Mouse (Mus musculus): ENCODE measurements at regions not wholly inside any gene's neighbourhood (a gene's known extent, or its start where the extent isn't known, plus 50 kb on each side); places are given as distances from the start of the nearest gene placed in this dataset.

- ATAC-seq (ENCODE audit: low FRiP score) (0 out of 2 replicates have a peak, but pooled peaks have one; percentile 40), DNase-seq (ENCODE audit: low spot score) (no peak)
- no peak overlapping the region for H3K4me2 ChIP-seq (replicated peaks; ENCODE audit: low read depth, low read length)
- WGBS: 45% methylated on average over 7 of the region's 7 CpGs
- H3K36me3 ChIP-seq (ENCODE audit: control insufficient read depth, insufficient read depth, low read length): no peaks in the 10 kb centered on the region
- H3K4me3 ChIP-seq (ENCODE audit: low read depth, low read length): no peak overlapping the region
- no peak overlapping the region for H3K9ac ChIP-seq (ENCODE audit: low read depth, low read length)
- H3K9me3 ChIP-seq (ENCODE audit: control insufficient read depth, low read length): no peaks in the 10 kb centered on the region
- H3K27ac ChIP-seq (ENCODE audit: low read depth, low read length): no peak overlapping the region
- no peaks in the 10 kb centered on the region for H3K4me1 ChIP-seq (replicated peaks; ENCODE audit: control insufficient read depth, insufficient read depth, low read length)
- no peaks in the 10 kb centered on the region for H3K27me3 ChIP-seq (ENCODE audit: control insufficient read depth, insufficient read depth, low read length)
These were observed 78.9 kb upstream of the Dkk2 start for GRCm38 (mm10) chr3:132006191-132006590.

- no peak for ATAC-seq (ENCODE audit: low FRiP score)
- no peaks in the 10 kb centered on the region for H3K36me3 ChIP-seq (ENCODE audit: control insufficient read depth, insufficient read depth, low read length)
- H3K4me3 ChIP-seq (ENCODE audit: low read depth, low read length): no peak overlapping the region
- no peak overlapping the region for H3K9ac ChIP-seq (ENCODE audit: low read depth, low read length)
- no peak for DNase-seq (ENCODE audit: low spot score)
- H3K27ac ChIP-seq (ENCODE audit: low read depth, low read length): no peak overlapping the region
- H3K9me3 ChIP-seq (ENCODE audit: control insufficient read depth, low read length): no peaks in the 10 kb centered on the region
- no peaks in the 10 kb centered on the region for H3K4me1 ChIP-seq (replicated peaks; ENCODE audit: control insufficient read depth, insufficient read depth, low read length)
- 67% methylated on average over 11 of the region's 11 CpGs for WGBS
- H3K4me2 ChIP-seq (replicated peaks; ENCODE audit: low read depth, low read length): no peak overlapping the region
- H3K27me3 ChIP-seq (ENCODE audit: control insufficient read depth, insufficient read depth, low read length): no peaks in the 10 kb centered on the region
These were observed 78.2 kb upstream of the Dkk2 start for GRCm38 (mm10) chr3:132006912-132007311.

GRCm38 (mm10) chr3:132007356-132007755, 77.7 kb upstream of the Dkk2 start:
- Histone ChIP-seq H3K4me3 (ENCODE audit: low read depth, low read length) (no peak overlapping the region), H3K9me3 (ENCODE audit: control insufficient read depth, low read length) (no peaks in the 10 kb centered on the region), H3K36me3 (ENCODE audit: control insufficient read depth, insufficient read depth, low read length) (no peaks in the 10 kb centered on the region), H3K4me1 (replicated peaks; ENCODE audit: control insufficient read depth, insufficient read depth, low read length) (no peaks in the 10 kb centered on the region), H3K27ac (ENCODE audit: low read depth, low read length) (no peak overlapping the region), H3K27me3 (ENCODE audit: control insufficient read depth, insufficient read depth, low read length) (no peaks in the 10 kb centered on the region), H3K4me2 (replicated peaks; ENCODE audit: low read depth, low read length) (no peak overlapping the region), H3K9ac (ENCODE audit: low read depth, low read length) (no peak overlapping the region)
- ATAC-seq (ENCODE audit: low FRiP score): no peak
- no peak for DNase-seq (ENCODE audit: low spot score)
- WGBS: 82% methylated on average over 4 of the region's 4 CpGs

GRCm38 (mm10) chr3:132015205-132015604, 69.9 kb upstream of the Dkk2 start:
- no peaks in the 10 kb centered on the region for H3K9me3 ChIP-seq (ENCODE audit: control insufficient read depth, low read length)
- no peaks in the 10 kb centered on the region; the same call in 1 of the 2 replicates for H3K4me1 ChIP-seq (replicated peaks; ENCODE audit: control insufficient read depth, insufficient read depth, low read length)
- no peak for DNase-seq (ENCODE audit: low spot score)
- no peak overlapping the region for H3K4me3 ChIP-seq (ENCODE audit: low read depth, low read length)
- H3K4me2 ChIP-seq (replicated peaks; ENCODE audit: low read depth, low read length): no peak overlapping the region
- ATAC-seq (ENCODE audit: low FRiP score): no peak
- no peak overlapping the region for H3K9ac ChIP-seq (ENCODE audit: low read depth, low read length)
- no peaks in the 10 kb centered on the region for H3K27me3 ChIP-seq (ENCODE audit: control insufficient read depth, insufficient read depth, low read length)
- H3K36me3 ChIP-seq (ENCODE audit: control insufficient read depth, insufficient read depth, low read length): no peaks in the 10 kb centered on the region
- no peak overlapping the region for H3K27ac ChIP-seq (ENCODE audit: low read depth, low read length)
- 63% methylated on average over 6 of the region's 6 CpGs for WGBS

- DNase-seq (ENCODE audit: low spot score): peak; percentile 48
- H3K27ac ChIP-seq (ENCODE audit: low read depth, low read length): 0 out of 2 replicates have a peak overlapping the region, but pooled peaks have one; percentile 53
These were observed 67.4 kb upstream of the Dkk2 start for GRCm38 (mm10) chr3:132017485-132018261.

GRCm38 (mm10) chr3:132018505-132018904, 66.6 kb upstream of the Dkk2 start:
- Histone ChIP-seq H3K4me2 (replicated peaks; ENCODE audit: low read depth, low read length) (no peak overlapping the region), H3K4me3 (ENCODE audit: low read depth, low read length) (no peak overlapping the region), H3K9ac (ENCODE audit: low read depth, low read length) (no peak overlapping the region), H3K4me1 (replicated peaks; ENCODE audit: control insufficient read depth, insufficient read depth, low read length) (no peaks in the 10 kb centered on the region; the same call in 1 of the 2 replicates), H3K36me3 (ENCODE audit: control insufficient read depth, insufficient read depth, low read length) (no peaks in the 10 kb centered on the region), H3K27me3 (ENCODE audit: control insufficient read depth, insufficient read depth, low read length) (no peaks in the 10 kb centered on the region), H3K9me3 (ENCODE audit: control insufficient read depth, low read length) (no peaks in the 10 kb centered on the region), H3K27ac (ENCODE audit: low read depth, low read length) (no peak overlapping the region)
- ATAC-seq (ENCODE audit: low FRiP score) (peak; percentile 46), DNase-seq (ENCODE audit: low spot score) (no peak)
- 41% methylated on average over 2 of the region's 2 CpGs for WGBS

More at GRCm38 (mm10) chr3:132017485-132018261, 67.4 kb upstream of the Dkk2 start:
- Histone ChIP-seq H3K4me3 (ENCODE audit: low read depth, low read length) (no peak overlapping the region), H3K36me3 (ENCODE audit: control insufficient read depth, insufficient read depth, low read length) (no peaks in the 10 kb centered on the region), H3K27me3 (ENCODE audit: control insufficient read depth, insufficient read depth, low read length) (no peaks in the 10 kb centered on the region), H3K4me1 (replicated peaks; ENCODE audit: control insufficient read depth, insufficient read depth, low read length) (no peaks in the 10 kb centered on the region; the same call in 1 of the 2 replicates), H3K9ac (ENCODE audit: low read depth, low read length) (no peak overlapping the region), H3K9me3 (ENCODE audit: control insufficient read depth, low read length) (no peaks in the 10 kb centered on the region), H3K4me2 (replicated peaks; ENCODE audit: low read depth, low read length) (no peak overlapping the region)
- 24% methylated on average over 15 of the region's 15 CpGs for WGBS
- peak; percentile 78 for ATAC-seq (ENCODE audit: low FRiP score)

- H3K27ac ChIP-seq (ENCODE audit: low read depth, low read length): no peak overlapping the region
- no peaks in the 10 kb centered on the region; the same call in 1 of the 2 replicates for H3K4me1 ChIP-seq (replicated peaks; ENCODE audit: control insufficient read depth, insufficient read depth, low read length)
- H3K4me2 ChIP-seq (replicated peaks; ENCODE audit: low read depth, low read length): no peak overlapping the region
- 82% methylated on average over 4 of the region's 4 CpGs for WGBS
- H3K4me3 ChIP-seq (ENCODE audit: low read depth, low read length): no peak overlapping the region
- no peaks in the 10 kb centered on the region for H3K36me3 ChIP-seq (ENCODE audit: control insufficient read depth, insufficient read depth, low read length)
- no peak for ATAC-seq (ENCODE audit: low FRiP score)
- no peaks in the 10 kb centered on the region for H3K27me3 ChIP-seq (ENCODE audit: control insufficient read depth, insufficient read depth, low read length)
- no peak for DNase-seq (ENCODE audit: low spot score)
- H3K9me3 ChIP-seq (ENCODE audit: control insufficient read depth, low read length): no peaks in the 10 kb centered on the region
- H3K9ac ChIP-seq (ENCODE audit: low read depth, low read length): no peak overlapping the region
These were observed 63.1 kb upstream of the Dkk2 start for GRCm38 (mm10) chr3:132022032-132022431.

- 93% methylated on average over 6 of the region's 6 CpGs for WGBS
- no peak overlapping the region for H3K4me2 ChIP-seq (replicated peaks; ENCODE audit: low read depth, low read length)
- no peak for DNase-seq (ENCODE audit: low spot score)
These were observed 61.8 kb upstream of the Dkk2 start for GRCm38 (mm10) chr3:132023342-132023741.

GRCm38 (mm10) chr3:132029112-132029511, 56.0 kb upstream of the Dkk2 start:
- Histone ChIP-seq H3K4me3 (ENCODE audit: low read depth, low read length) (no peak overlapping the region), H3K9ac (ENCODE audit: low read depth, low read length) (no peak overlapping the region), H3K36me3 (ENCODE audit: control insufficient read depth, insufficient read depth, low read length) (no peaks in the 10 kb centered on the region), H3K27ac (ENCODE audit: low read depth, low read length) (no peak overlapping the region), H3K9me3 (ENCODE audit: control insufficient read depth, low read length) (no peaks in the 10 kb centered on the region), H3K27me3 (ENCODE audit: control insufficient read depth, insufficient read depth, low read length) (no peaks in the 10 kb centered on the region), H3K4me1 (replicated peaks; ENCODE audit: control insufficient read depth, insufficient read depth, low read length) (no peaks in the 10 kb centered on the region), H3K4me2 (replicated peaks; ENCODE audit: low read depth, low read length) (no peak overlapping the region)
- WGBS: 93% methylated on average over 3 of the region's 3 CpGs
- no peak for DNase-seq (ENCODE audit: low spot score)
- no peak for ATAC-seq (ENCODE audit: low FRiP score)

More at GRCm38 (mm10) chr3:132023342-132023741, 61.8 kb upstream of the Dkk2 start:
- no peaks in the 10 kb centered on the region for H3K9me3 ChIP-seq (ENCODE audit: control insufficient read depth, low read length)
- H3K4me3 ChIP-seq (ENCODE audit: low read depth, low read length): no peak overlapping the region
- H3K36me3 ChIP-seq (ENCODE audit: control insufficient read depth, insufficient read depth, low read length): no peaks in the 10 kb centered on the region
- H3K4me1 ChIP-seq (replicated peaks; ENCODE audit: control insufficient read depth, insufficient read depth, low read length): no peaks in the 10 kb centered on the region
- H3K27me3 ChIP-seq (ENCODE audit: control insufficient read depth, insufficient read depth, low read length): no peaks in the 10 kb centered on the region
- no peak for ATAC-seq (ENCODE audit: low FRiP score)
- H3K27ac ChIP-seq (ENCODE audit: low read depth, low read length): no peak overlapping the region
- H3K9ac ChIP-seq (ENCODE audit: low read depth, low read length): no peak overlapping the region

All from hindbrain, embryonic 11.5 days (tissue).